Mouse (Mus musculus): ENCODE data around the gene Ss18l1.
A peak's percentile ranks its signal among the peaks of the same experiment; 100 is the strongest.

The Ss18l1 gene

GRCm38 (mm10) chr2:180034753-180035152 lies 7.6 kb upstream of the Ss18l1 start:
- no peak for DNase-seq (ENCODE audit: low spot score)

DNA sequence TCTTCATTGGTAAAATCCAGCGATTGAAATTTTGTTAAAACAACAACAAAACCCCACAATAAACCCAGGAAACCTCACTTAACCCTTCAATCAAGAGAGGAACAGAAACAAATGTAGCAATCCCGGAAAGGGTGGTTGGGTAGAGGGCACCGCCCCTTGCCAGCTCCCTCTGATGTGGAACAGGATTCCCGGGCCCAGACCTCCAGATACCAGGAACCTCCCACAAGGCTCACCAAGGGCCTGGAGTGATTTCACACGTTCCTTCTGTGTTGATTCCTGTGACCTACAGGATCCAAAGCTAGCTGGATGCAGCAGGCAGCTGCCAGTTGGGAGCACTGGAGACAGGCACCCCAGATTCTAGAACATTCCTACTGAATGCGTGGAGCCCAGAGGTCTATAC lies 1.9 kb upstream of the Ss18l1 start:
- no peak for DNase-seq (ENCODE audit: low spot score)

GRCm38 (mm10) chr2:180041577-180042255 lies 593 bp upstream of the Ss18l1 start:
- DNase-seq (ENCODE audit: low spot score), result no peak

GRCm38 (mm10) chr2:180042858-180043515 lies 678 bp downstream of the Ss18l1 start:
- DNase-seq (ENCODE audit: low spot score), result peak; percentile 37

GRCm38 (mm10) chr2:180045283-180045682 lies 3.0 kb downstream of the Ss18l1 start:
- peak; percentile 41 for DNase-seq (ENCODE audit: low spot score)

DNA sequence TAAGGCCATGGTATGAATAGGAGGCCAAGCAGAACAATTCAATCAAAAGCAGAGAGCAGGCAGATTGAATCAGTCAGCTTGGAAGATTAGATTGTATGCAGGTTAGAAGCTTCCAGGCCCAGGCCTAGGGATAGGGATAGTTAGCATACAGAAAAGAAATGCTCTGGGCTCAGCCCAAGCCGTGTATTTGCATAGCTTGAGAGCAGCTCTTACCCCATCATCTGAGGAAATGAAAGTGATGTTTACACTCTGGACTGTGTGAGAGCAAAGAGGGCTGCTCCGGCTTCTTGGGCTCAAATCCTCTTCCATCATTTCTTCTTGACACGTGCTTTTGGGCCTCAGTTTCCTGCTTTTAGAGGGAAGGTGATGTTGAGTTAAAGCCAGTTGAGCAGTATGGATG lies 5.3 kb downstream of the Ss18l1 start:
- no peak for DNase-seq (ENCODE audit: low spot score)

- no peak for DNase-seq (ENCODE audit: low spot score)
Observed at GRCm38 (mm10) chr2:180047980-180048635, 5.8 kb downstream of the Ss18l1 start.

GRCm38 (mm10) chr2:180050986-180051385 lies 8.7 kb downstream of the Ss18l1 start:
- peak; percentile 87 for DNase-seq (ENCODE audit: low spot score)

DNA sequence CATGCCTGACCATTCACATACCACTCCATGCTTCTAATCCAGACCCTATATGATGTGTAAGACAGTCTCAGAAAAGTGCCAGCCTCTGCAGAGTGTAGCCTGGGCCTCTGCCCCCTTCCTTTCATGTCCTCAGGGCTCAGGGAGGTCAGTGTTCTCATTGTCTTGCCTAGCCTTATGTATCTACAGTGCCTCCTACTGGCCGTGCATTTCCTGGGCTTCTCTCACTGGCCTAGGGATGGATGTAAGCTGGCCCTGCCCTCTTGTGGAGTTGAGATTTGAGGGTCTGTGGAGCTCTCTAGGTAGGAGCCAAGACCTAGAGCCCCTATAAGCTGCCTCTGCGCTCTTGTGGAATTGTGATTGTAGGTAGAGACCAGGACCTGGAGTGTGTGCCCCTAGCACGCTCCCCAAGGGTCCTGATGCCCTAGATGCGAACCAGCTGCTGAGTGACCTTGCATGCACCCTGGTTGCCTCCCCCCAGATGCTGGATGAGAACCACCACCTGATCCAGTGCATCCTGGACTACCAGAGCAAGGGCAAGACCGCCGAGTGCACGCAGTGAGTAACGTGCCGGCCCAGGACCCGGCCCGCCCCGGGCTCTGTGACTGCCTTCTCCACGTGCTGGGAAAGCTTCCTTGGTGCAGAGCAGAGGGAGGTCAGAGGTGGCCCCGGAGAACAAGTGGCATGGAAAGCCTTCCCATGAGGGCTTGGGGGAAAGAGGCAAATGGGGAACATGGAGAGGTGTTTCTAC lies 9.9 kb downstream of the Ss18l1 start:
- no peak for DNase-seq (ENCODE audit: low spot score)

DNA sequence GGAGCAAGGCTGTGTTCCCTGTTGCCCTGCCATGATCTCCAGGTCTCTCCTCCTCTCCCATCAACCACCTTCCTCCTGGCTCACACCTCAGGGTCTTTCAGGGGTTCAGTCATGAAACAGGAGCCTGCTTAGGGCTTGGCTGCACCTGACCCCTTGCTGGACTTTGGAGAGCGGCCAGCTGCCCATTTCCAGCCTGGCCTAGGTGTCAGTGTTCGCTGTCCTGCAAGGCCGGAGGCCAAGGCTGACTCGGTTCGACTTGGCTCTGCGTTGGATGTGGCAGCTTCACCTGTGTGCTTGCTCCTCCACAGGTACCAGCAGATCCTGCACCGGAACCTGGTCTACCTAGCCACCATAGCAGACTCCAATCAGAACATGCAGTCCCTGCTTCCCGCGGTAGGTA lies 10.7 kb downstream of the Ss18l1 start:
- DNase-seq (ENCODE audit: low spot score), result no peak

DNA sequence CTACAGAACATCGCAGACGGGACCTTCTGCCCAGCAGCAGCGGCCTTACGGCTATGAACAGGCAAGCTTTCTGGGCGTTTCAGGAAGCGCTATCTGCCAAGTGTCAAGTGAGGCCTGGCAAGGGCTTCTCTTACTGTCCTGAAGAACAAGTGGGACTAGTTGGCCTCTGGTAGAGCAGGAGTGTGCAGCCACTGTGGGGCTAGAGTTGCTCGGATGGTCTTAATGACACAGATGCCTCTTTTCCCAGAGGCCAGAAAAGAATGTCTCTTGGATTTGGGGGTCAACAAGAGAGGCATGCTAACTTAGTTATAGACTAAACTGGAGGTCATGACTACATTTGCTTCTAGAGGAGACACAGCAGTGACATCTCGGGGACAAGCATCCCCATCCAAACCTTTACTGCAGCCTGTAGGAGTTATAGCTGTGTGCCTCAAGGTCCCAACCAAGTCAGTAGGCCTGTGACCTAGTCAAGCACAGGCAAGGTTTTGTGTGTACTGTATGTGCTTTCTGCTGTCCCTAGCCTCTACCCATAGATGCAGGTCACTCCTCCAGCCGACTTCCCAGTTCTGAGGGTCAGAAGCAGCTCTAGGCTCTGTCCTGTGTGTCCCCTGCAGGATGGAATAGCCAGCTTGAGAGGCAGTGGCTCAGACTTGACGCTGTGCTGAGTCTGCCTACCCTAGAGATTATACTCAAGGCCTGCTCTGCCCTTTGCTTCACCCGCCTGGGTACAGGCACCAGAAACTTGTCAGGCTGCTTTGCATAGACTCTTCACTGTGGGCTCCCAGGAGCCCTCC lies 21.2 kb downstream of the Ss18l1 start:
- DNase-seq (ENCODE audit: low spot score), result no peak

DNA sequence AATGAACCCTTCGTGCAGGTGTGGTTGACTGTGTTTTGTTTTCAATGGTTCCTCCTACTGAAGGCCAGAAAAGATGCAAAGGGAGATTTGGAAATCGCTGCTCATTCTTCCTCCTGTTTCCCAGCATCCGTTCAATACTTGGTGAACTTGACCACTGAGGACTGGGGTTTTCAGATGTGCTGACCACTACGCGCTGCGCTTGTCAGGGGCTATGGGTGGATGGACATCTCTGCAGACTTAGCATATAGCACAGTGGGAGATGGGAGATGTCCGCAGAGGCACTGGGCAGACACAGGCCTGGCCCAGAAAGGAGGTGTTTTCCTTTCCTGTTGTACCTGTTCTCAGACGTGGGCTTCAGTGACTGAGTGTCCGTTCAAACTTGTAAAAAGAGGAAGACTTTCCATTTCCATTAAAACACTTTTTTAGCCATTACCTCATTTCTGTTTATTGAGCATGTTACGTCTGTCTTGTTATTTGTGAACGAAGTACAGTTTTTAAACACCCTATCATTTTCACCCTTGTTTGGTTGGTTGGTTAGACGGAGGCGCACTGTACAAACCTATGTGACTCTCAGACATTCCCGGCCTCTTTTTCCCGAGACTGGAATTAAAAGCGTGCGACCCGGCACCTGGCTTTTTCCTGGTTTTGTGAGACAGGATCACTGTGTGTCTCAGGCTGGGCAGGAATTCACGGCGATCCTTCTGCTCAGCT lies 27.6 kb downstream of the Ss18l1 start:
- no peak for DNase-seq (ENCODE audit: low spot score)

DNA sequence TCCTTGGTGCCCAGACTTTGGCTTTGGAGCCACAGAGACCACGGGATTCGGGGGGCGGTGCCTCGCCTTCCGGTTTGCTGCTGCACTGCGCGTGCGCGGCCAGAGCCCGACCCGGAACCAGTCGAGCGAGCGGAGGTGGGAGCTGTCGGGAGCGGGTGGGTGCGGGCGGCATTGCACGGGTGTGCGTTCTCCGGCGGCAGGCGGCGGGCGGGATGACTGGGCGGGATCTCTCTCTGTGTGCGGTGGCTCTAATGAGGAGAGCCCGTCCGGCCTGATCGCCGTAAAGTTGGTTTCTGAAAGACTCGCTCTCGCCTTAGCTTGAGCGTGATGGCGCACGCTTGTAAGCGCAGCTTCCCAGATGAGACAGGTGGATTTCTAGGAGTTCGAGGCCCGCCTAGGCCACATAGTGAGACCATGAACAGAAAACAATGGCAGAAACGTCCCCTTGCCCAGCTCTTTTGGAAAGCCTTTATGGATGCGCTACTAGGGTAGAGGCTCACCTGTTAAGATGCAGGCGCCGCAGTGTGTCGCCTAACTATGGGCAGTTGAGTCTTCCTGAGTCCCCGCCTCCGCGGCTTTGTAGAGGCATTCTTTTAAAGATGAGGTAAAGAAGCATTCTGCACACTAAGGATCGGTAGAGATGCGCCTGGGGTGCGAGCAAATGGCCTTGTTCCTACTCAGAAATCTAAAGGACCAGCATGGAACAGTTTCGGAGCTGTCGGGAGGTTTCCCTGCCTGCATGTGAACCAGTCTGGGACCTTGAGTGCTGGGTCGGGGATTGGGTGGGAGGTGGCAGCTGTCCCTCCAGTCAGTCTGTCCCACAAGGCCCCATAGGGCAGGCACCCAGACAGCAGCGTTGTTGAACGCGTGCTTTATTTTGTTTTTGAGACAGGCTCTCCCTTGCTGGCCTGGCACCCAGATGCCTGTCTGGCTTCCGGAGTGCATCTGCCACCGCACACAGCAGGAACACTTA lies 28.5 kb downstream of the Ss18l1 start, which contains the start of gene Mtg2:
TSS of gene Mtg2 (plus strand) at position 108 of the 973 bp plus-strand sequence.
- DNase-seq (ENCODE audit: low spot score), result peak; percentile 94

GRCm38 (mm10) chr2:180071671-180072070 lies 29.4 kb downstream of the Ss18l1 start:
- no peak for DNase-seq (ENCODE audit: low spot score)

DNA sequence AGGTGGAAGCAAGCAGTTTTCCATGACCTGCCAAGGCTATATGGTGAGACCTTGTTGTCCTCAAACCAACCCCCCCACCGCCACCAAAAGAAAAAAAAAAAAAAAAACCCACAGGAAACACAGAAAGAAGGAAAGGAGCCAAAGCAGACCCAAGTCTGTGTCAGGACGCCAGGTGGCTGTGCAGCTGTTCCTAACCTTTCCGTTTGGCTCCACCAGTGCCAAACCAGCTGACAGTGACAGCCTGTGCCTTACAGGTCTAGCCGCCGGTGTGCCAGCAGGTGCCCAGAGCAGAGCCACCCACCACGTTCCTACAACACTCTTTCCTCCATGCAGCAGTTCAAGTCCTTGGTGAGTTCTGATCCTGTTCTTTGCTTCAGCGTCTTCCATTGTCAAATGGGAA lies 30.6 kb downstream of the Ss18l1 start:
- no peak for DNase-seq (ENCODE audit: low spot score)

DNA sequence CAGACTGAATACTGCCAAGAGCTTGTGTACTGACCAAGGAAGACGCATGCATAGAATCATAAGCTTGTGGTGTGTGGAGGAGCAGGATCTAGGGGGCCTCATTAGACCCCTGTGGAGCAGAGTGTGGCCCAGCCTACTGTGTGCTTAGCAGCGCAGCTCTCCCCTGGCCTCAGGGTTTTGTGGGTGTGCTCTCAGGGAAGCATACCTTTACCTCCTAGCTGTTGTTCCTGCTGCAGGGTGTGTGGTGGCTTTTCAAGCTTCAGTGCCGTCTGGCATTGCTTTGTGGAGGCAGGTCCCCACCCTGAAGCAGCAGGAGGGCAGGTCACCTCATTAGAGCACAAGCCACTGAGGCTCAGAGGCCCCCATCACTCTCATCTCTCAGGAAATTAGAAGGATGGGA lies 35.3 kb downstream of the Ss18l1 start:
- DNase-seq (ENCODE audit: low spot score), result no peak

- DNase-seq (ENCODE audit: low spot score), result no peak
Observed at GRCm38 (mm10) chr2:180080680-180081079, 38.4 kb downstream of the Ss18l1 start.

DNA sequence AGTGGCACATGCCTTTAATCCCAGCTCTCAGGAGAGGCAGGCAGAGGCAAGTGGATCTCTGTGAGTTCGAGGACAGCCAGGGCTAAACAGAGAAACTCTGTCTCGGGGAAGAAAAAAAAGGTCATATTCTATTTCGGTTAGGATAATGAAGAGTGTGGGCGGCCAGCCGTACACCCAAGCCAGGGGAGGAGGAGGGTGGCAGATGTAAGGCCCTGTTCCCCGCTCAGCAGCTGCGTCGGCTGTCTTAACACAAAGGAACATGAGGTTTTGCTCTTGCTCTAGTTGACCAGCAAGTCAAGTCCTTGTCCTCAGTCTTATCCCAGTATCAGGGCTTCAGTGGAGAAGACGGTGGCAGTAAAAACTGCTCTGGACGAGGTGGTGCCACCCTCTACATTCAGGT lies 40.8 kb downstream of the Ss18l1 start:
- DNase-seq (ENCODE audit: low spot score), result no peak

DNA sequence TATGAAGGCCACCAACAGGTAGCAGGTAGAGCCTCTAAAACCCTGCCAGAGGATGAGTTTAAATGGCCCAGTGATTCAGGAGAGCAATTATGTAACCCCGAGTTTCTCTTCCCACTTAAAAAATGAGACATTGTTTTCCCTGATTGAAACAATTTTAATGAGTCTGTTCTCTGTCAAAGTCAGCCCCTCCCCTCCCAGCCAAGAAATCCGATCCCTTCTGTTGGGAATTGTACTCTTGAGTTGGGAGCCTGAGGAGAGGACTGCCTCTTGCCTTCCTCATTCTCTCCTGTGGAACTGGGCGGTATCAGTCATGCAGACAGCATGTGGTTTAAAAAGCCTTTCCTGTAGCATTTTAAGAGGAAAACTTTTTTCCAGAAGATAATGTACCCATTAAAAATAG lies 42.3 kb downstream of the Ss18l1 start:
- no peak for DNase-seq (ENCODE audit: low spot score)
